Mouse (Mus musculus): ENCODE measurements at regions not wholly inside any gene's neighbourhood (a gene's known extent, or its start where the extent isn't known, plus 50 kb on each side); places are given as distances from the start of the nearest gene placed in this dataset.

- Histone ChIP-seq H3K9me3 (replicated peaks; ENCODE audit: low read length) (no peaks in the 10 kb centered on the region), H3K36me3 (replicated peaks in 1 of 2; ENCODE audit: control insufficient read depth in 1 of 2, insufficient read depth in 1 of 2, low read length in 1 of 2) (no peaks in the 10 kb centered on the region), H3K27me3 (replicated peaks) (no peaks in the 10 kb centered on the region), H3K79me2 (replicated peaks; ENCODE audit: control insufficient read depth, extremely low read depth, insufficient read depth, poor library complexity, severe bottlenecking) (no peaks in the 10 kb centered on the region), H3K4me1 (ENCODE audit: control insufficient read depth in 1 of 2, insufficient read depth in 2 of 2) (peaks cover 2 to 37% of the 10 kb centered on the region in 2 experiments; a peak in 3 of 4 replicates), H3K4me3 (replicated peaks in 1 of 3; ENCODE audit: low read depth in 2 of 3, low read length in 2 of 3, poor library complexity in 1 of 3) (no peak overlapping the region), H3K27ac (ENCODE audit: insufficient read depth, low read depth) (no peak overlapping the region), H3K4me2 (ENCODE audit: insufficient read depth, low read depth, poor library complexity, severe bottlenecking) (no peak overlapping the region), H3K9ac (ENCODE audit: insufficient read depth, low read depth) (no peak overlapping the region)
- in situ Hi-C loops (cut with MboI; ENCODE audit: low pct_ligation_motif_present, low pct_unique_long_range_greater_than_20kb, low sequenced_read_pairs) (no loop called here), dilution Hi-C loops (cut with MboI; ENCODE audit: extremely low pct_ligation_motif_present, extremely low pct_unique_long_range_greater_than_20kb, low sequenced_read_pairs) (no loop called here)
- no peak for TF ChIP-seq MYC (IDR thresholded peaks at IDR 0.05; ENCODE audit: low read depth, low read length)
- TF ChIP-seq ELF1 (IDR thresholded peaks at IDR 0.05; ENCODE audit: low read depth, low read length), result no peak
- no peak for TF ChIP-seq RCOR1 (conservative IDR thresholded peaks at IDR 0.05; ENCODE audit: low read depth, low read length)
- TF ChIP-seq PAX5 (IDR thresholded peaks at IDR 0.05; ENCODE audit: low read length), result no peak
- TF ChIP-seq USF1 (IDR thresholded peaks at IDR 0.05; ENCODE audit: low read depth, low read length), result no peak
- no peak for DNase-seq (ENCODE audit: extremely low read depth)
Measured at GRCm38 (mm10) chr9:32002924-32003323, 89.7 kb upstream of the Barx2 start.

- TF ChIP-seq POLR2AphosphoS2 (IDR thresholded peaks at IDR 0.05; ENCODE audit: low read depth, low read length), result no peak
- no peak for TF ChIP-seq NELFE (IDR thresholded peaks at IDR 0.05; ENCODE audit: low read depth, low read length)
- TF ChIP-seq ZMIZ1 (IDR thresholded peaks at IDR 0.05; ENCODE audit: low read depth, low read length), result no peak
- no peak for TF ChIP-seq ZKSCAN1 (IDR thresholded peaks at IDR 0.05; ENCODE audit: borderline replicate concordance, low read depth, low read length)
- TF ChIP-seq TCF12 (IDR thresholded peaks at IDR 0.05; ENCODE audit: low read depth, low read length), result no peak
- TF ChIP-seq SIN3A (IDR thresholded peaks at IDR 0.05; ENCODE audit: low read length), result no peak
- TF ChIP-seq SMC3 (IDR thresholded peaks at IDR 0.05; ENCODE audit: low read depth, low read length), result no peak
- TF ChIP-seq HCFC1 (IDR thresholded peaks at IDR 0.05; ENCODE audit: low read depth, low read length), result no peak
- no peak for TF ChIP-seq MEF2A (IDR thresholded peaks at IDR 0.05; ENCODE audit: borderline replicate concordance, low read depth, low read length)
- TF ChIP-seq MXI1 (IDR thresholded peaks at IDR 0.05; ENCODE audit: low read depth, low read length), result no peak
- TF ChIP-seq EP300 (IDR thresholded peaks at IDR 0.05; ENCODE audit: low read length), result no peak
- TF ChIP-seq IRF4 (IDR thresholded peaks at IDR 0.05; ENCODE audit: low read depth, low read length), result no peak
- TF ChIP-seq ETS1 (conservative IDR thresholded peaks at IDR 0.05; ENCODE audit: low read depth, low read length), result no peak
- no peak for TF ChIP-seq MAX (IDR thresholded peaks at IDR 0.05; ENCODE audit: low read length)
- TF ChIP-seq MAFK (IDR thresholded peaks at IDR 0.05; ENCODE audit: insufficient replicate concordance, low read length), result no peak
- no peak for TF ChIP-seq CTCF (conservative IDR thresholded peaks at IDR 0.05 in 1 of 2, IDR thresholded peaks at IDR 0.05 in 1 of 2; ENCODE audit: low read depth in 2 of 2, low read length in 2 of 2)
- TF ChIP-seq PAX5 (IDR thresholded peaks at IDR 0.05; ENCODE audit: low read length), result no peak
- no peak overlapping the region for H3K4me3 ChIP-seq (replicated peaks in 1 of 3; ENCODE audit: low read depth in 2 of 3, low read length in 2 of 3, poor library complexity in 1 of 3)
- no peak overlapping the region for H3K27ac ChIP-seq (ENCODE audit: insufficient read depth, low read depth)
- H3K27me3 ChIP-seq (replicated peaks), result no peaks in the 10 kb centered on the region
- H3K4me1 ChIP-seq (ENCODE audit: control insufficient read depth in 1 of 2, insufficient read depth in 2 of 2), result peaks cover 2 to 31% of the 10 kb centered on the region in 2 experiments; a peak in 3 of 4 replicates
- dilution Hi-C loops (cut with MboI; ENCODE audit: extremely low pct_ligation_motif_present, extremely low pct_unique_long_range_greater_than_20kb, low sequenced_read_pairs), result no loop called here
- DNase-seq (ENCODE audit: extremely low read depth), result no peak
- no peaks in the 10 kb centered on the region for H3K36me3 ChIP-seq (replicated peaks in 1 of 2; ENCODE audit: control insufficient read depth in 1 of 2, insufficient read depth in 1 of 2, low read length in 1 of 2)
- no peaks in the 10 kb centered on the region for H3K9me3 ChIP-seq (replicated peaks; ENCODE audit: low read length)
- no peaks in the 10 kb centered on the region for H3K79me2 ChIP-seq (replicated peaks; ENCODE audit: control insufficient read depth, extremely low read depth, insufficient read depth, poor library complexity, severe bottlenecking)
- H3K4me2 ChIP-seq (ENCODE audit: insufficient read depth, low read depth, poor library complexity, severe bottlenecking), result no peak overlapping the region
- no peak overlapping the region for H3K9ac ChIP-seq (ENCODE audit: insufficient read depth, low read depth)
- in situ Hi-C loops (cut with MboI; ENCODE audit: low pct_ligation_motif_present, low pct_unique_long_range_greater_than_20kb, low sequenced_read_pairs), result no loop called here
Measured at GRCm38 (mm10) chr9:32003730-32004129, 90.5 kb upstream of the Barx2 start.
